Mouse (Mus musculus) lung, adult 2 months (tissue): ENCODE measurements around the gene Gm973. TPM values are rescaled to one million over a fixed set of nuclear protein-coding genes. Genes with fewer than 3 reads are reported as not detected.
"Not testable (repeated sequence)": the region's sequence is repeated elsewhere in the genome, so short reads cannot be mapped to it uniquely, and the experiment has no call there.

Experiments
- DNase-seq: peaks from one replicate; pipeline ENCODE4 v3.0.0; 2022
- H3K4me1 ChIP-seq: fragments of 200-500 bp; 2 replicates; pipeline ENCODE4 v1.6.1; 2011; ENCODE audit warnings: low read length; ENCODE audit not compliant: control insufficient read depth, insufficient read depth
- H3K4me3 ChIP-seq: fragments of 200-500 bp; replicated peaks from 2 replicates; pipeline ENCODE3; 2011; ENCODE audit warnings: low read depth, mild to moderate bottlenecking, control low read depth, low read length; ENCODE audit errors: extremely low read depth
- CTCF ChIP-seq: fragments of 200-500 bp; IDR thresholded peaks from 2 replicates; pipeline ENCODE4 v1.5.1; 2011; ENCODE audit warnings: mild to moderate bottlenecking, low read length, control low read depth; ENCODE audit not compliant: insufficient read depth
- POLR2A ChIP-seq: fragments of 200-500 bp; IDR thresholded peaks from 2 replicates; pipeline ENCODE4 v1.6.1; 2011; ENCODE audit warnings: low read depth, mild to moderate bottlenecking, control low read depth, low read length, borderline replicate concordance; ENCODE audit errors: extremely low read depth
- WGBS: fragments of 180-500 bp; shearing (Covaris S2); methylation state at CpG from one replicate; pipeline ENCODE4 v1.1.7; 2018; 5-methylcytosine and 5-hydroxymethylcytosine counted together
- polyA plus RNA-seq: library from polyadenylated mRNA; depleted of rRNA; stranded (reverse); fragments of >200 nt; gene quantifications from 2 replicates; pipeline ENCODE4 v1.2.3, GENCODE M21; 2012

The Gm973 gene
- polyA plus RNA-seq, 1 experiment: 2.5 TPM

DNA sequence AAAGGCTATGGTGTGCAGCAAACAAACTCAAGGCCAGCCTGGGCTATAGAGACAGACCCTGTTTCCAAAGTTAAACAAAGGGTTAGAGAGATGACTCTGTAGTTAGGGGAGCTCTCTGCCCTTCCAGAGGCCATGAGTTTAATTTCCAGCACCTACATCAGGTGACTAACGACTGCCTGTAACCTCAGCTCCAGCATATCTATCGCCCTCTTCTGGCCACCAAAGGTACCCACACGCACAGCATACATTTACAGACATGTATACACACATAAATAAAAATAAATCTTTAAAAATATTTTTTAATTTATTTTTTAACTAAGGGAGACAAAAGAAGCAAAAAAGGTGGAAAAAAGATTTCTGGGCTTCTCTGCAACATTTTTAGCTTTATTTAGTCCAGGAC is 94.9 kb downstream of the Gm973 start:
- no peak for DNase-seq
- 87% methylated on average over 3 of the region's 3 CpGs for WGBS
- TF ChIP-seq CTCF (no peak), POLR2A (no peak)
- Histone ChIP-seq H3K4me3 (no peak overlapping the region), H3K4me1 (no peaks in the 10 kb centered on the region; the same call in 1 of the 2 replicates)

DNA sequence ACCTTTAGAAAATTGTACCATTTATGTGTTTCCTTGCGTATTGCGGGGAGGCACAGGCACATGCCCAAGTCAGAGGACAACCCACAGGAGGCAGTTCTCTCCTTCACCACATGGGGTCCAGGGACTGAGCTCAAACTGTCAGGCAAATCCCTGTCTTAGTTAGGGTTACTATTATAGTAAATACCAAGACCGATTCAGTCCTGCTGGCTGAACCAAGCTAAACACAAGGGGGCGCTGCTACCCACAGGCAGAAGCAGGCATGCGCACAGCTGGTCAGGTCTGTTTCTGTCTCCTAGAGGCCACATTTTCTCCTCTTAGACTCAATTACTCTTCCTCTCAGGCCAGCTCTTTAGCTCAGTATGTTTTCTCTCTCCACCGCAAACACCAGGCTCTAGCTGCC is 97.7 kb downstream of the Gm973 start:
- peak; percentile 64 for DNase-seq
- TF ChIP-seq CTCF (peak; percentile 68), POLR2A (no peak)
- Histone ChIP-seq H3K4me3 (no peak overlapping the region), H3K4me1 (no peaks in the 10 kb centered on the region)
- WGBS: 43% methylated on average over 6 of the region's 6 CpGs

DNA sequence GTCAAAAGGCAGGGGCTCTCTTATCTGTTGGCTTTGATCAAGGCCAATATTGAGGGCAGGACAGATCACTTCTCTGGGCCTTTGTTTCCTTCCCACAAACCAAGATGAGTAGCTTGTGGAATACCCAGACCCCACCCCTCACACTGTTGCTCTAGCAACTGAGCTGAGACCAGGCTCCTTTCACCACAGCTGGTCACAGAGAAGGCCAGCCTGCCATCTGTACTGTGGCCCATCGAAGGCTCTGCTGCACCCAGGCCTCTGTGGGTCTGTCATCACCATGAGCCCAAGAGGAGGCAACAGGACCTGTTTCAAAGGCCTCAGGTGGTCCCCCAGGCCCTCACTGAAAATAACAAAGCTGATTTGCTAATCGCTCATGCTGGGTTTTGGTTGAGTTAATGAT is 99.0 kb downstream of the Gm973 start:
- TF ChIP-seq CTCF (no peak), POLR2A (no peak)
- Histone ChIP-seq H3K4me1 (no peaks in the 10 kb centered on the region), H3K4me3 (no peak overlapping the region)
- DNase-seq: no peak
- WGBS: 74% methylated on average over 2 of the region's 2 CpGs

DNA sequence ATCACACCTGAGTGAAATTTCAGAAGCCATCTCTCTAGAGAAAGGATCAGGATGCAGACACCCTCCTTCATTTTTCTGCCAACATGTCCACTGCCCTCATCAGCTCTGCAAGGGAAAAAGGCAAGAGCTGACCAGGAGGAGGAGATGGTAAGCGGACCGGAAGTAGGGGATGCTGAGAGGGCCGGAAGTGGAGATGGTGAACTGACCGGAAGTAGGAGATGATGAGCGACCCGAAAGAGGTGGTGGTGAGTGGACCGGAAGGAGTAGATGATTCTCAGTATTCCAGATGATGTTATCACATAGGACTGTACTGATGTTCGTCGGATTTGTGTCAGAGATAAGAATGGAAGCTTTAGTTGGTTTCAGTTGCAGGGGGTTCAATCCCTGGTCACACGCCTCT is 103.1 kb downstream of the Gm973 start:
- no peak for DNase-seq
- no peak overlapping the region for H3K4me3 ChIP-seq
- H3K4me1 ChIP-seq: no peaks in the 10 kb centered on the region
- 72% methylated on average over 10 of the region's 10 CpGs for WGBS
- TF ChIP-seq POLR2A (no peak), CTCF (no peak)

DNA sequence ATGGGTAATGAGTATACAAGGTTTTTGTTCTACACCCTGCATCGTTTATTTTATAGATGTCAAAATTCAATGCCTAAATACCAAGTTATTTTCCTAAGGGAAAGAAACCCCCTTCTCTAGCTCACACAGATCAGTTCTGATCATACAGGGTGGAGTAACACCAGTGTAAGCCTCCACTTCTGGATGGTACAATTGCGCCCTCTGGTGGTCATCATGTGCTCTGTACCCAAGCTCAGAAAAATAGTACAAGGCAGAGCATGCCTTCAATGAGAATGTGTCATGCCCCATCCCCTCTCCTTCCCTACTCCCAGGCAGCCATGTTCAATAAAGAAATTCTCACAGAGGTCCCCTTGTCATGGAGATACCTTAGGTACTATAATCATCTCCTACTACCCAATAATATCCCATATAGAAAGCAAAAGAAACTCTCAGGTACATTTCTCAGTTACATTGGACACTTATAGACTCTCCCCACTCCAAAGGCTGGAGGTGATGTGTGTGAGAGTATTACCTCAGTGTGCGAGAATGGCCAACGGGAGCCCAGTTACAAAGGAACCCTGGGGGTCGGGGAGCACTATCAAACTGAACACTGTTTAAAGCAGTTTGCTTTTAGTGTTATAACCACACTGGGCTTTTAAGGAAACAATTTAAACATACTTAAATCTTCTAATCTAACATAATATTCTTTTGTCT is 107.4 kb downstream of the Gm973 start:
- peak; percentile 56 for DNase-seq
- Histone ChIP-seq H3K4me3 (no peak overlapping the region), H3K4me1 (no peaks in the 10 kb centered on the region)
- 27% methylated on average over 5 of the region's 5 CpGs for WGBS
- TF ChIP-seq POLR2A (no peak), CTCF (peak; percentile 74)

DNA sequence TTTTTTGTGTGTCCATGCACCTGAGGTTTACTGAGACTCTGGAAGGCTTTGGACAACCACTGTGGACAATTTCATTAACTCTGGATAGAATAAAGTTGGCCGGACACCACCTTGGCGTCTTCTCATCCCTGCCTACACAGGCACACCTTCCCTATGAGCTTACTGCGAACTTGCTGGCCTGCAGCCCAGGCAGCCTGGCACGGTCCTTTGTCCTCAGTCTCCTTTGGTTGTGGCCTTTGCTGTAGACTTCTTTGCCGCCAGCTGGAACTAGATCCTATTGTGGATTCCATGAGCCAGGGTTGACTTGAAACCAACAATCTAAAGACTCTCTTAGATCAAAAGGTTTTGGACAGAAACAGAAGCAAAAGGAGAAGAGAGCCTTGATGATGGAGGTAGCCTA is 109.3 kb downstream of the Gm973 start:
- Histone ChIP-seq H3K4me3 (no peak overlapping the region), H3K4me1 (no peaks in the 10 kb centered on the region)
- no peak for DNase-seq
- TF ChIP-seq POLR2A (no peak), CTCF (no peak)
- WGBS: 68% methylated on average over 5 of the region's 5 CpGs

DNA sequence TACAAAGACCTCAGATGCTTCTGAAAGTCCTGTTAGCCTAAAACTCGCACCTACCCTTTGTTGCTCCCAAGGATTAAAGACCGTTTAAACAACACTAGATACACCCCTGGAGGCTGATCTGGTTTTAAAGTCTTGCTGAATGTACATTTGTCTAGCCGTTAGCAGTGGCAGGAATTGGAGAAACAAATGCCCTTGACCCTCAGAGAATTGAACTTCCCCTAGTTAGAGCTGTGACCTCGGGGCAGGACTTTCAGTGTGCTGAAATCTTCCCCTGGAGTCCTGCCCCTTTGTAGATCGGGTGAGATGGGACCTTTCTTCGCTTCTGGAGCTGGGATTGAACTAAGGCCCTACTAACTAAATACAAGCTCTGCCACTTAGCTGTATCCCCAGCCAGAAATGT is 113.1 kb downstream of the Gm973 start:
- no peak overlapping the region for H3K4me3 ChIP-seq
- no peak for DNase-seq
- 42% methylated on average over 6 of the region's 6 CpGs for WGBS
- H3K4me1 ChIP-seq: no peaks in the 10 kb centered on the region
- TF ChIP-seq POLR2A (no peak), CTCF (no peak)

DNA sequence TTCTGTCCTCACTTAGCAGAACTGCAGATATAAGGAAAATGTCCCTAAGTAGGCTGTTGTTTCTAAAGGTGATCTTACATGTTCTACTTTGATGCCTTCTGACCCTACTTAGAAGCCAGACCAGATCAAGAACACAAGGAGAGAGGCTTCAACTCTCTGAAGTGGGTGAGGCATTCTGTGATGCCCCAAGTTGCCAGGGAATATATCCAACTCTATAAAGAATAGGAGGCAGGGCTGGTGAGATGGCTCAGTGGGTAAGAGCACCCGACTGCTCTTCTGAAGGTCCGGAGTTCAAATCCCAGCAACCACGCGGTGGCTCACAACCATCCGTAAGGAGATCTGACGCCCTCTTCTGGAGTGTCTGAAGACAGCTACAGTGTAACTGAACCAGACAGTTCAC is 114.3 kb downstream of the Gm973 start:
- not testable (repeated sequence) for H3K4me3 ChIP-seq, H3K4me1 ChIP-seq, DNase-seq
- WGBS: 92% methylated on average over 6 of the region's 6 CpGs

DNA sequence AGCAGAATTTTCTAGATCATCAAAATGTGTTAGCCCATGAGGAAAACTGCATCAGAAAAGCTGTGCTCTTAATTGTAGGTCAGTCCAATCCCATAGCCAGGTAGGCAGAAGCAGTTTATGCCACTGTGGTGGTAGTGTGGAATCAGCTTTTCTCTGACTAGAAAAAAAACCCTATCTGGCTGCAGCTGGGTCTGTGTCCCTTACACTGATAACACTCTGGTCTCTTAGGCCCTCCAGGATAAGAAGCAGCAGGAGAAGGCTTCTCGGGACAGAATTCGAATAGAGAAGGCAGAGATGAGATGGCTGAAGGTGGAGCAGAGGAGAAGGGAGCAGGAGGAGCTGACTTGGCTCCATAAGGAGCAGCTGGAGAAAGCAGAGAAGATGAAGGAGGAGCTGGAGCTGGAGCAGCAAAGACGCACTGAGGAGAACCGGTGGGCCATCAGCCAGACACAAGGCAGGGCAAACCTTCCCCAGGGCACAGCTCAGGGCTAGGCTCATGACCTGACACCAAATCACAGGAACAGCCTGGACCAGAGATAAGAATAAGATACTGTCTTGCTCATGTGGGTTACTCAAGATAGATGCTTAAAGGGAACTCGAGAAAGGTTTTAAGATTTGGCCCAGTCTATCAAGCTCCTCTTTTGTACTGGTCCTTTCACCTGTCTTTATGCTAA is 116.1 kb downstream of the Gm973 start:
- TF ChIP-seq POLR2A: no peak
- TF ChIP-seq CTCF: no peak
- no peak for DNase-seq
- Histone ChIP-seq H3K4me3 (no peak overlapping the region), H3K4me1 (no peaks in the 10 kb centered on the region)
- 75% methylated on average over 5 of the region's 5 CpGs for WGBS

DNA sequence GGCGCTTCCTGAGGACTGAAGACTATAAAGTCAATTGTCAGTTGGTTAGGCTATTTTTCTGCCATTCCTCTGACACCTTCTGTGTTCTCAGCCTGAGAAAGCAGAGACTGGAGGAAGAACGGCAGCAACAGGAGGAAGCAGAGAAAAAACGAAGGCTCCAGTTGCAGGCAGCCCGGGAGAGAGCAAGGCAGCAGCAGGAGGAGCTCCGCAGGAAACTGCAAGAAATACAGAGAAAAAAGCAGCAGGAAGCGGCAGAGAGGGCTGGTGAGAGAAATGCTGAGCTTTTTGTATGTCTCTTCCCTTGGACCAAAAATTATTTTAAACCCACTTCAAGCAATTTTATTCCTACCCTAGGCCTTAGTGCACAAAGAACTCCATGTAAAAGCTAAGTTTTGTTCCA is 117.0 kb downstream of the Gm973 start:
- H3K4me1 ChIP-seq: no peaks in the 10 kb centered on the region
- TF ChIP-seq CTCF (no peak), POLR2A (no peak)
- H3K4me3 ChIP-seq: no peak overlapping the region
- DNase-seq: no peak
- 28% methylated on average over 6 of the region's 6 CpGs for whole genome bisulfite sequencing
